Mouse (Mus musculus) liver, embryonic 14.5 days (tissue): ENCODE results near the gene Upp2. TPM values are rescaled to one million over a fixed set of nuclear protein-coding genes. Genes with fewer than 3 reads are reported as not detected.

ENCODE experiments used
- ATAC-seq: fragments of 200-750 bp; cut with Nextera tagmentation; 2 replicates; pipeline ENCODE4 v1.8.0; 2017; ENCODE audit warnings: moderate number of reproducible peaks, mild to moderate bottlenecking, moderate library complexity; ENCODE audit not compliant: insufficient read depth
- DNase-seq, 3 experiments: peaks; one replicate each; pipeline ENCODE4 v3.0.0-alpha.2; 2012 to 2013; ENCODE audit warnings: low read depth in 3 of 3, low spot score in 3 of 3
- H3K27ac ChIP-seq: fragments of 300-500 bp; sonication (generic); 2 replicates; pipeline ENCODE4 v1.5.1; 2014; ENCODE audit warnings: moderate library complexity, mild to moderate bottlenecking, control low read depth, inconsistent platforms
- H3K27me3 ChIP-seq: fragments of 300-500 bp; sonication (generic); 2 replicates; pipeline ENCODE4 v1.6.1; 2014; ENCODE audit warnings: mild to moderate bottlenecking, low read length, moderate library complexity; ENCODE audit not compliant: control insufficient read depth, insufficient read depth
- H3K36me3 ChIP-seq: fragments of 300-500 bp; sonication (generic); replicated peaks from 2 replicates; pipeline ENCODE4 v1.6.1; 2014; ENCODE audit warnings: low read depth; ENCODE audit not compliant: control insufficient read depth, insufficient read depth
- H3K4me1 ChIP-seq, 2 experiments: fragments of 200-500 bp in 1 of 2; fragments of 300-500 bp in 1 of 2; sonication (generic) in 1 of 2; replicated peaks; 2 replicates each; pipeline ENCODE4 v1.6.1; 2012 to 2014; ENCODE audit warnings: antibody characterized with exemption in 1 of 2, inconsistent platforms in 1 of 2, low read length in 1 of 2; ENCODE audit not compliant: control insufficient read depth in 2 of 2, insufficient read depth in 2 of 2
- H3K4me2 ChIP-seq: fragments of 300-500 bp; sonication (generic); 2 replicates; pipeline ENCODE4 v1.6.1; 2014; ENCODE audit warnings: low read depth, mild to moderate bottlenecking, control low read depth, moderate library complexity
- H3K4me3 ChIP-seq, 2 experiments: fragments of 200-500 bp in 1 of 2; fragments of 300-500 bp in 1 of 2; sonication (generic) in 1 of 2; 2 replicates each; pipeline ENCODE4 v1.5.1; 2012 to 2014; ENCODE audit warnings: low read depth in 2 of 2, low read length in 2 of 2, mild to moderate bottlenecking in 2 of 2, control low read depth in 1 of 2, inconsistent platforms in 1 of 2, moderate library complexity in 1 of 2; ENCODE audit not compliant: insufficient read depth in 1 of 2
- H3K9ac ChIP-seq: fragments of 300-500 bp; sonication (generic); replicated peaks from 2 replicates; pipeline ENCODE4 v1.6.1; 2014; ENCODE audit warnings: mild to moderate bottlenecking, control low read depth, moderate library complexity
- H3K9me3 ChIP-seq: fragments of 300-500 bp; sonication (generic); 2 replicates; pipeline ENCODE4 v1.6.1; 2016; ENCODE audit warnings: low read length, mixed read lengths; ENCODE audit not compliant: control insufficient read depth
- CTCF ChIP-seq: IDR thresholded peaks from 2 replicates; pipeline ENCODE4 v1.5.1; 2016; ENCODE audit warnings: antibody characterized with exemption, low read depth, control low read depth
- EP300 ChIP-seq: IDR thresholded peaks from 2 replicates; pipeline ENCODE4 v1.6.1; 2016; ENCODE audit warnings: antibody characterized with exemption, low read depth
- WGBS: fragments of 180-500 bp; shearing (Covaris S2); extraction: QIAGEN DNeasy Blood & Tissue Kit; methylation state at CpG from one replicate; pipeline ENCODE4 v1.1.7; 2014; ENCODE audit not compliant: insufficient replicate concordance; 5-methylcytosine and 5-hydroxymethylcytosine counted together
- polyA plus RNA-seq, 2 experiments: library from polyadenylated mRNA; depleted of rRNA in 1 of 2; stranded (reverse) in 1 of 2; unstranded in 1 of 2; fragments of >200 nt; fragmentation: Nextera tagmentation in 1 of 2; extraction: Ambion mirVana in 1 of 2; gene quantifications; 2 replicates each; pipeline versions ENCODE4 v1.2.1 to v1.2.3; 2012 to 2014

Gene Upp2
- polyA plus RNA-seq, 2 experiments: 1.1 to 1.4 TPM

GRCm38 (mm10) chr2:58743446-58743845 lies 176.3 kb downstream of the Upp2 start:
- DNase-seq (no peak), ATAC-seq (no peak)
- no peak overlapping the region for H3K27ac ChIP-seq

DNA sequence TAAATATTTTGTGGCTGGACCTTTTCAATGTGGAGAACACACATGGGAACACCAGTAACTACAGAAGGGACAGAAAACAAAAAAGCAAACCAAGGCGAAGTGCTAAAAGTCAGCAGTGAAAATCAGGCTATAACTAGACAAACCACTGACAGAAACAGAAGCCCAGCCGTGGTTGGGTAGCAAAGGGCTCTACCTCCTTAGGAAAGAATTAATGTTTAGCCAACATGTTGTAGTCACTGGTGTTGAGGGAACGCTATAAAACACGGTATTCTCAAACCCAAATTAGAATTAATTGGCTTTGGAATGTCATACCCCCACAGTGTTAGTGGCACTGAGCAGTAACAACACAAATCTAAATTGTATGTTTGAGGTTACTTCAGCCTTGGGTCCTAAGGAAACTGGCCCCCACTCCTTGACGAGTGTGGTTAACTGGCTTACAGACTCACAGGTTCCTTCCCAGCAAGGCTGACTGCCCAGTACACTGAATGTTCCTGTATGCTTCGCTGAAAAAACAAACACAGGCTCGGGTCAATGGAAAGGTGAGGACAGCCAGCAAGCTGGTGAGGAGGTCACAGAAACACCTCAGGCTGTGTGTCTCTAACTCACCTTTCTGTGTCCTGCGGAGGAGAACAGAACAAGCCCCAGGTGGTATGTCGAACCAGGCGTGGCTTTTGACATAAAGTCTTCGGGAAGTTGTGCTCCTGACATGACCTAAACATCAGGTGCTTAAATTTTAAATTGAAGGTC lies 180.6 kb downstream of the Upp2 start:
- DNase-seq: no peak
- Histone ChIP-seq H3K4me2 (no peak overlapping the region), H3K27me3 (no peaks in the 10 kb centered on the region), H3K9me3 (no peaks in the 10 kb centered on the region), H3K4me1 (no peaks in the 10 kb centered on the region), H3K4me3 (no peak overlapping the region), H3K9ac (no peak overlapping the region), H3K36me3 (no peaks in the 10 kb centered on the region), H3K27ac (no peak overlapping the region)
- 54% methylated on average over 11 of the region's 11 CpGs for WGBS
- TF ChIP-seq CTCF: no peak
- no peak for TF ChIP-seq EP300
- no peak for ATAC-seq

More at GRCm38 (mm10) chr2:58743446-58743845, 176.3 kb downstream of the Upp2 start:
- H3K4me2 ChIP-seq: no peak overlapping the region
- 40% methylated on average over 3 of the region's 3 CpGs for WGBS
- H3K4me1 ChIP-seq: no peaks in the 10 kb centered on the region
- no peak overlapping the region for H3K9ac ChIP-seq
- no peaks in the 10 kb centered on the region for H3K27me3 ChIP-seq
- no peaks in the 10 kb centered on the region for H3K9me3 ChIP-seq
- H3K4me3 ChIP-seq: no peak overlapping the region
- TF ChIP-seq EP300 (no peak), CTCF (no peak)
- no peaks in the 10 kb centered on the region for H3K36me3 ChIP-seq

- Histone ChIP-seq H3K4me3 (no peak overlapping the region), H3K9me3 (no peaks in the 10 kb centered on the region), H3K27ac (no peak overlapping the region), H3K4me1 (no peaks in the 10 kb centered on the region), H3K9ac (no peak overlapping the region), H3K4me2 (no peak overlapping the region), H3K36me3 (no peaks in the 10 kb centered on the region), H3K27me3 (no peaks in the 10 kb centered on the region)
- DNase-seq: no peak
- 57% methylated on average over 5 of the region's 5 CpGs for WGBS
- TF ChIP-seq EP300 (no peak), CTCF (no peak)
- ATAC-seq: no peak
Observed at GRCm38 (mm10) chr2:58748296-58748695, 181.2 kb downstream of the Upp2 start.

GRCm38 (mm10) chr2:58752891-58753290 lies 185.8 kb downstream of the Upp2 start:
- Histone ChIP-seq H3K4me1 (peaks cover 0 to 2% of the 10 kb centered on the region in 2 experiments; a peak in 1 of 4 replicates), H3K27ac (no peak overlapping the region), H3K27me3 (no peaks in the 10 kb centered on the region), H3K36me3 (no peaks in the 10 kb centered on the region), H3K4me2 (no peak overlapping the region), H3K9me3 (no peaks in the 10 kb centered on the region), H3K4me3 (no peak overlapping the region), H3K9ac (no peak overlapping the region)
- TF ChIP-seq EP300 (no peak), CTCF (no peak)
- DNase-seq (no peak), ATAC-seq (no peak)
- 30% methylated on average over 2 of the region's 2 CpGs for WGBS

DNA sequence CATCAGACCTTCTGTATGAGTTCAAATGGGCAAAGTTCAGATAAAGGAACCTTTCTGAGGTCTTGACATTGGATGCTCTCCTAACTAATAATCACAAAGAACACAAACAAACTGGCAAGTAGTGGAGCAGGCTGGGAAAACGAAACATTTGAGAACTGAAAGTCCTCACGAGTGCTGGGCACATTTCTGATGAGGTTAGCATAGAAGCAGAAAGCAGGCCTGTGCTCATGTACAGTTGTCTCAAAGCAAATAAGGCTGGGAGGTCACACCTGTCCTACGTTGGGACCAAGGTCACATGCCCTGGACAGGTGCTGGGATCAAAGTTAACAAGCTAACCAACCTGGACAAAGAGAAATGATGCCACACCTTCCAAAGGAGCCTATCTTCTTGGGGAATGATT lies 187.6 kb downstream of the Upp2 start:
- H3K27me3 ChIP-seq: no peaks in the 10 kb centered on the region
- ATAC-seq (no peak), DNase-seq (no peak)
- H3K4me2 ChIP-seq: no peak overlapping the region
- no peak overlapping the region for H3K9ac ChIP-seq
- H3K4me1 ChIP-seq: peaks cover 0 to 2% of the 10 kb centered on the region in 2 experiments; a peak in 1 of 4 replicates
- no peaks in the 10 kb centered on the region for H3K9me3 ChIP-seq
- TF ChIP-seq EP300 (no peak), CTCF (no peak)
- no peak overlapping the region for H3K27ac ChIP-seq
- no peak overlapping the region for H3K4me3 ChIP-seq
- WGBS: 27% methylated on average over 3 of the region's 3 CpGs
- no peaks in the 10 kb centered on the region for H3K36me3 ChIP-seq
